Mouse (Mus musculus) layer of hippocampus, postnatal 14 days (tissue): ENCODE measurements around the gene Dusp1. TPM values are rescaled to one million over a fixed set of nuclear protein-coding genes. Genes with fewer than 3 reads are reported as not detected.

Experiments used
- DNase-seq, 2 experiments: peaks; one replicate each; pipeline ENCODE4 v3.0.0; 2021 to 2022; ENCODE audit warnings: low spot score in 2 of 2, mixed read lengths in 1 of 2
- microRNA-seq, 2 experiments: library from miRNA; unstranded; fragments of <30 nt; microRNA quantifications; one replicate each; pipeline ENCODE4 v1.2.0; 2021
- total RNA-seq, 2 experiments: library from RNA; stranded (reverse); gene quantifications; 2 replicates each; pipeline ENCODE4 v1.2.3; 2021

Dusp1 gene
- total RNA-seq, 2 experiments from 2014 or later: 20.3 to 24.3 TPM

GRCm38 (mm10) chr17:26468102-26468894 is 93.6 kb downstream of the Dusp1 start:
- DNase-seq: no peak

GRCm38 (mm10) chr17:26467619-26468018 is 94.3 kb downstream of the Dusp1 start:
- DNase-seq: no peak

- DNase-seq: peak; percentile 71 to 85
Observed at GRCm38 (mm10) chr17:26466741-26467150, 95.2 kb downstream of the Dusp1 start.

GRCm38 (mm10) chr17:26464972-26465371 is 97.0 kb downstream of the Dusp1 start:
- DNase-seq: no peak

GRCm38 (mm10) chr17:26464481-26464880 is 97.4 kb downstream of the Dusp1 start:
- no peak for DNase-seq

GRCm38 (mm10) chr17:26463984-26464383 is 97.9 kb downstream of the Dusp1 start:
- no peak for DNase-seq

GRCm38 (mm10) chr17:26463432-26463831 is 98.5 kb downstream of the Dusp1 start:
- DNase-seq: no peak

GRCm38 (mm10) chr17:26462634-26463170 is 99.2 kb downstream of the Dusp1 start:
- peak; percentile 75 to 84 for DNase-seq

- DNase-seq: no peak
Observed at GRCm38 (mm10) chr17:26458049-26458448, 103.9 kb downstream of the Dusp1 start.

- no peak for DNase-seq
Observed at GRCm38 (mm10) chr17:26457506-26457905, 104.4 kb downstream of the Dusp1 start.

Small RNA genes within 50 kb of the gene (microRNA-seq; reads per million reads assigned to microRNA genes)
- 0 reads per million in 2 experiments for gene Gm22420

Other genes starting within 250 kb of the Dusp1 start
- 10 to 100 TPM; 80.3 to 84.9 TPM for gene Neurl1b, start 147.3 kb downstream of the Dusp1 start, total RNA-seq
- gene Ergic1, start 639 bp downstream of the Dusp1 start, total RNA-seq: 100 to 1,000 TPM; 132 to 144 TPM
- 10 to 100 TPM; 53.8 to 59.3 TPM for gene Atp6v0e, start 101.1 kb upstream of the Dusp1 start, total RNA-seq
- gene Crebrf, start 153.5 kb upstream of the Dusp1 start, total RNA-seq: 10 to 100 TPM; 45.3 to 45.4 TPM
- 10 to 100 TPM; 29.5 to 30.7 TPM for gene Bnip1, start 218.9 kb upstream of the Dusp1 start, total RNA-seq